Mouse (Mus musculus) adrenal gland, adult 8-10 months (tissue): Measurements from ENCODE around the gene Plxnc1. TPM values are rescaled to one million over a fixed set of nuclear protein-coding genes. Genes with fewer than 3 reads are reported as not detected.
A peak's percentile ranks its signal among the peaks of the same experiment; 100 is the strongest.

Source experiments
- DNase-seq: peaks from one replicate; pipeline ENCODE4 v3.0.0; 2022
- total RNA-seq, 4 experiments: library from RNA; stranded (reverse); gene quantifications; 2 replicates each; pipeline ENCODE4 v1.2.4; 2022

Plxnc1 gene
- total RNA-seq, 4 experiments from 2014 or later = 1.5 to 30.4 (median 13.9) TPM

DNA sequence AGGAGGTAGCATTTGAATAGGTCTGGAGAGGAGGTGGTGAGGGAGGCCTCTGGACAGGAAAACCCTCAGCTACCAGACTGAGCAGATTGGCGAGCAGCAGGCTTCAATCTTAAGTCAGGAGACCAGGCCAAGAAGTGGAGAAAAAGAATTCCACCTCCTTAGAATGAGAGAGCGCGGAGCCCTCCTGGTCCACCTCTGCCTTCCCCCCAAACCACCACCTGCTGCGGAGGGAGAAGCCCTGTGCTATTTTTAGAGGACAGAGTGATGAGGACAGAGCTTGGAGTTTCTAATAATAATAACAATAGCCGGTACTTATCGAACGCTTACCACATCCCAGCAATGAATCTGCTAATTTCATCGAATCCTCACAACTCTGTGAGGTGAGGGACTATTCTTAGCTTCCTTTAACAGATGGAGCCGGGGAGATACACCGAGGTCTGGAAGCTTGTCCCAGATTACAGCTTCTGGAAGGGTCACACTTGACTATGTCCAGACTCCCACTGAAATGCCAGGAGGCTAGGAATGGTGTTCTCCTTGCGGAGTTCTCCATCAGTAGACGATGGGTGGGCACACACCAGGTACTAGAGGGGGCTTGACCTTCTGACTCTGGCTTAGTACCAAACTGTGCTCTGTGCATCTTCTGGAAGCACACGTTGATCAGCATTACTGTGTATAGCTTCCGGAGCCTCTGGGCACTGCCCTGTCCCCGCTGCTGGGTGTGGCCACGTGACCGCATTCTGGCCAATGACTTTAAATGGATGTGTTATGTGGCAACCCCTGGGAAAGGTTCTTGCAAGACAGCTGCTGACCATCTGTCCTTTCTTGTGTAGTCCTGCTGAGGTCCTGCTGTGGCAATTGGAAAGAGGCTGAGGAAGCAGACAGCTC, 125.6 kb downstream of the Plxnc1 start:
- DNase-seq = no peak

- no peak for DNase-seq
Measured at GRCm38 (mm10) chr10:94818127-94818526, 126.5 kb downstream of the Plxnc1 start.

DNA sequence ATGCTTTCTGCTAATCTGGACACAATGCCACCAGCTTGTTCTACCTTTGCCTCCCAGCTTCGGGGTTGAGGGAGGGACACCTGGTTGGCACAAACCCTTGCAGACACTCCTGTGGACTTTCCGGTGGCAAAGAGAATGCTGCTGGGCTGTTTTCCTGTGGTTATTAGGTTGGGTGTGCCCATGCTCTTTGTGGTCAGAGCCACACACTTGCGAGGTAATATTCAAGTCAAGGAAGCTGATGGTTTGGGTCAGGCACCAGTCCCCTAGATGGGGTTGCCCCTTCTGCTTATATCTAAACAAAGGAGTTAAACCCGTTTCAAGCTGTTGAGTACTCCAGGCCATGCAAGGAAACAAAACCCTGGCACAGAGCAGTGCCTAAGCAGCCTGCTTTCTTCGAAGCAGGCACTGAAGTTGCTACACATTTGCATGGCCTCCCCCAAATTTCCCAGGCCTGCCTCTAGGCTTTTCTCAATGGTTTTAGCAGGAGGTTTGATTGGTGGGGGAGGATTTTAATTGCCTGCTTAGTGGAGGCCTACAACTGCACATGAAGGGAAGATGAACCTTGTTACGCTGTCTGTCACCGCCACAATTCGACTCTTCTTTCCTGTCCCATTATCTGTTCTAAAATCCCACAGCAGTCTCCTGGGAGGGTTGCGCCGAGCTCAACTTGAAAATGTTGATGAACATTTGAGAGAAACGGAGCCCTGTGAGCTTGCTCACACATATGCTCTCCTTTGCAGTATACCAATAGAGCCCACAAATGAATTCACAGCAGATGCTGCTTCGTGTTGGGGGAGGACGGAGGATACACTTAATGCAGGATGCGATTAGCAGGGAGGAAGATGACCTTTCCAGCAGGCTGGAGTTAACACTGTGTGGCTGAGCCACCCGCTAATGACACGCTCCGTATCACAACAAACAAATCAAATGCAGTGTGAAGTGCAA, 132.5 kb downstream of the Plxnc1 start:
- DNase-seq = no peak

DNA sequence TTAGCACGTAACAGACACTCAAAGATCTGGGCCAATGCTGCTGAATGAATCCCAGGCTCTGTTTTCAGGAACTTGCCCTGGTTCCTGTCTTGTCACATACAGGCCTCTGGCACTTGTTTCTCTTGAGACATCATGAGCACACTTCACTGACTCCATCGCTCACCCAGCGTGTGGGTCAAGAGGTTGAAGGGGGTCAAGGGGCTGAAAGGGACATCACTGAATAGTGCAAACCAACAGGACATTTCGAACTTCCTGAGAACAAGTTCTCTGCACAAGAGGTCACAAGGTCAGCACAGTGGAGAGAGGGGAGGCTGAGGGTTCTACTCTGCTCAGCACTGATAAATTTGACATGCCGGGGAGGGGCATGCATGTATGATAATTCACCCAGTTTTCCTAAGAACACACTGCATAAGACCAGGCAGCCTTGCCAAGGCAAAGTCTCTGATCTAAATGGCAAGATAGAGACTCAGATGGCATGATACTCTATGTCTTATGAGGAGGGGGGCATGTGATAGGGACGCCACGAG, 134.6 kb downstream of the Plxnc1 start:
- no peak for DNase-seq

DNA sequence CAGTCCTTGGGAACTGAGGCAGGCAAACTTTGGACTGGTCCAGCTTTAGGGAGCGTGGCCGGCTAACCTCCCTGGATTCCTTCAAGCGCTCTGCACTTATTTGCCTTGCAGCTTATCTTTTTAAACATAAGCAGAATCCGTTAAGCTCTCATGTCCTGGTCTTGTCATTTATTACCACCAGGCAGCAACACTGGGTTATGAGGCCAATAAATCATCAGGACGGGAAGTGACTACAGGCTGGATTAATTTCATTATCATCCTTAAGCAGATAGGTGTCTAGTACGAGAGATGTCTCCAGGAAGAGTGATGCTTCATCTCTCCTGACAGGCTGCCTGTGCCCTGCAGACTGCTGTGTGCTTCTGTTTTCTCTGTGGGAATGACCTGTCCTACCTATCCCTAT, 136.4 kb downstream of the Plxnc1 start:
- no peak for DNase-seq

- no peak for DNase-seq
Measured at GRCm38 (mm10) chr10:94807323-94807722, 137.3 kb downstream of the Plxnc1 start.

GRCm38 (mm10) chr10:94804909-94805220, 139.8 kb downstream of the Plxnc1 start:
- no peak for DNase-seq

- no peak for DNase-seq
Measured at GRCm38 (mm10) chr10:94804029-94804908, 140.4 kb downstream of the Plxnc1 start.

DNA sequence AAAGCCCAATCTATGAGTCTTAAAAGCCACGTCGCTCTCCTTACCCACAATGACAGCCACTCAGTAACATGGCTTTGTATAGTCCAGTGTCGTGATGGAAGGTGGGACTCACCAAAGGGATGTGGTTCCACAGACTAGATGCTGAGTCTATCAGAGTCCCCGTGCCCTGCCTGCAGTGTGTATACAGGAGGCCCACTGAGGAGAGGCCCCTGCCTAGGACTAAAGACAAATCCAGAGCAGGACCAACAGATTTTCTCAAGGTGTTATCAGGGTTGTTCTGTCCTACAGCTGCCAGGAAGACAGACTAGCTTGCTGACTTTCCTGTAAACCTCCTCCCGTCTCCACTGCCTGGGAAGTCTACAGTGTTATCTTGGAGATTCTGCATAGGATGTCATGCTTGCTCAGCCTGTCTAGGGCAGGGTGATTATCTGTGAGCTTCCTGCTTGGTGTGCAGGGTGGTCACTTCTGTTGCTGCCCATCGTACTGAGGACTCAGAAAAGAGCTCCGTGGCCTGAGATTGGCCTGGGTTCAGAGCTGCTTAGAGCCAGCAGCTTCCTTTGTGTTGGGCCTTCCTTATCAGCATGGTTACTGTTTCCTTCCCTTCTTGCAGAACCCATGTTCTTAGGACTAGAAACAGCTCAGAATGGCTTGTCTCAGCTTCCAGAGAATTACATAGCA, 143.8 kb downstream of the Plxnc1 start:
- no peak for DNase-seq

DNA sequence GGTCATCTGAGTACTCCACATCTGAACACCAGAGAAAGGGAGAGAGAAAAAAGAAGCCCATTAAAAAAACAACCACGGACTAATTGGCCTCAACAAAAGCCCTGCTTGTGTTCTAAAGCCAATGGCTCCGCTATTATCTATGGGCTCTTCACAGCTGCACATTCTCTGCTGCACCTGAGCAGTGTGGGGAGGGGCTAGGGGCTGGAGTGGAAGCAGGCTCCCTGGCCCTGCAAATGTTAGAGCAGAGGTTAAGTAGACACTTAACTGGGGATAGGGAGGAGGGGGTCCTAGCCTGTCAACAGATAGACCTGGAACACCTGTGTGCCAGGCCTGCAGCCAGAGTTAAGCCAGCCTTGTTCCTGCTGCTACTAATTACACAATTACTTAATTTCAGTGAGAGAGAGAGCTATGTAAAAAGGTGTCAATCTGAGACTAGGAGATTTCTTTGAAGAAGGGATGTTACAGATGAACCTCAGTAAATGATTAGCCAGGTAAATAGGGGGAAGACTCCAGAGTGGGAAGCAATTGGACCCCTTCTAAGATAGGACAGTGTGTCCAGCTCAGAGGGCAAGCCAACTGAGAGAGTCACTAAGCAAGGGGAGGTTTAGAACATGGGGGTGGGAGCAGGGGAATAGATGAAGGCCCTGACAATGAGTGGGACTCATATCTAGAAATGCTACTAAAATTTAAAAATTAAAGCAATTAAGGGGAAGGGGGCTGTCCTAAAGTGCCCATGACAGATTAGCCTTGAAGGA, 145.0 kb downstream of the Plxnc1 start:
- DNase-seq = no peak

DNA sequence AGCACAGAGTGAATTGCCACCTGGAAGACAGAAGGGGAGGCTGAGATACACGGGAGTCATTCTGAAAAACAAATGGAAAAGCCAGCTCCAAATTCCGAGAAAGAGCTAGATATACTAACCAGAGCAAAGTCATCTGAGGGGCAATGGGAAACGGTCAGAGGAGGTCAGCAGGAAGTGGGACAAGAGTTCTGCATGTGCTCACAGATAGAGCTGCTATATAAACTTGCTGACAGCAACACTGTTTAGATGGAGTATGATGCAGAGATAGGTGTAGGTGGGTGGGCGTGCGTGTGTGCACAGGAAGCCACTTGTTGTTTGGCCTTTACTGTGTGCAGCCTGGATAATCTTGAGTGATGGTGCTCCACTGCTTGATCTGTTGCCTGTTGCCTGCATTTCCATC, 146.5 kb downstream of the Plxnc1 start:
- DNase-seq = no peak

DNA sequence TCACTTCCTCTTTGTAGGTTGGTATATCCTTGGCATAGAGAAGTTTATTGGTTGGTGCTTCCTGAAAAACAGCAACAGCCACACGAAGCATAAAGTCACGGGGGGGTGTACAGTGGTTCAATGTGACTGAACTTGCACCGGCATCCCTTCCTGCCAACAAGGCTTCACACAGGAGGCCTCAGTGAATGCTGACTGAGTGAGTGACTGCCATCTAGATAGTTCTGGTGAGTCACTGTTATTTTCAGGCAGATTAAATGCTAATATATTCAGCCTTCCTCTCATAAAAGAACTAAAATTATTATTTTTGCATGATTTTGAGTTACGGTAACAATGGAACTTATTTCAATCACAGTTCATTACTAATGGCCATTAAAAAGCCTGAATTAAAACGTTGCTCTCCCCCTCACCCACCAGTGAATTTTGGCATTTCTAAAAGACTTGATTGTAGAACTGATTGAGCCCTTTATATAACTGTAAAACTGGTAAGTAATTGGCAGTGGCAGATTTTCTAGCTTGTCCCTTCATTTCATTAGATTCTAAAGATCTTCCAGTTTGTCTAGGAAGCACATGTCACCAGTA, 149.9 kb downstream of the Plxnc1 start:
- no peak for DNase-seq

GRCm38 (mm10) chr10:94793914-94794313, 150.7 kb downstream of the Plxnc1 start:
- DNase-seq = no peak

- DNase-seq = peak; percentile 54
Measured at GRCm38 (mm10) chr10:94789205-94789604, 155.4 kb downstream of the Plxnc1 start.

- no peak for DNase-seq
Measured at GRCm38 (mm10) chr10:94780618-94781262, 163.9 kb downstream of the Plxnc1 start.

DNA sequence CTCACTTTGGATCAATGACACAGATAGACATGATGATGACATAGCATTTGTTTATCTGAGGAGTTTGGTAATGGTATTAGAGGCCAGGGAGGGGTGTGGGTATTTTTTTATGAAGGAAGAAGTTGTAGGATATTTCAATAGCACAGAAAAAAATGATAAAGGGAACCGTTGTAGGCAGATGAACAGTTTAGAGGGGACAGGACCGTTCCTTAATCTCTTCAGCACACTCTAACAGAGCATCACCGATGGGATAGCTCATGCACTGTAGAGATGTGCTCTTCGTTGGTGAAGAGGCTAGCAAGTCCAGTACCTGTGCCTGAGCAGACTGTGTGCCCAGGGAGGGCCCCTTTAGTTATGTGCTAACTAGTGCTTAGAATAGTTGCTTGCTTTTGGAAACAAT, 165.3 kb downstream of the Plxnc1 start:
- no peak for DNase-seq

DNA sequence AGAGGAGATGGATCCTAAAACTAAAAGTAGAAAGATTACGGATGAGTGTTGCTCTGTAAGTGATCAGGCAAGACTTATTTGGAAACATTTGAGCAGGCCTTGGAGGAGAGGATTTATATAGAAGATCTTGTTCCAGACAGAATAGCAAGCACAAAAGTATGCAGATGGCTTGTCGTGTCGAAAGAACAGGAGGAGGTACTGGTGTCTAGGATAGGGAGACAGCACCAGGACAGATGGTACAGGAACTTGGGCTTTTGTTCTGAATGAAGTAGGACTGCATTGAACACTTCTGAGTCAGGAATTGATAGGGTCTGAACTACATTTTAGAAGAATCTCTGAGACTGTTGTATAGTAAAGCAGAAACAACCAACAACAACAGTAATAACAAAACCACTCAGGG, 167.1 kb downstream of the Plxnc1 start:
- DNase-seq = no peak

DNA sequence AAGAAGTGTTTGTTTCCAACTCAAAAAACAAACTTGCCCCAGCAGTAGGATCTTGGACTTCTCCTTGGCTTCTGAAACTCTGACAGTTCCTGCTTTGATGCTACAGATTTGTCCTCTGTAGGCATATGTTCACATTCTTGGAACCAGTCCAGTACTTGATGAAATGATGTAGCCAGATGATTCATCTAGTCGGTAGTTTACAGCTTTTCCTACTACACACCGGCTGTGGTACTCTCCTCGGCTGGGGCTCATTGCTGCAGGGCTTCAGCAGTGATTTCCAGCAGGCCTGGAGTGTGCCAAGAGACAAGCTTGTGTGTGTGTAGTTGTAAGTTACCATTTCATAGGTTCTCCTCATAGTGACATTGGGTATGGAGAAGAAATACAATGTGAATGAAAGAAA, 173.1 kb downstream of the Plxnc1 start:
- no peak for DNase-seq

DNA sequence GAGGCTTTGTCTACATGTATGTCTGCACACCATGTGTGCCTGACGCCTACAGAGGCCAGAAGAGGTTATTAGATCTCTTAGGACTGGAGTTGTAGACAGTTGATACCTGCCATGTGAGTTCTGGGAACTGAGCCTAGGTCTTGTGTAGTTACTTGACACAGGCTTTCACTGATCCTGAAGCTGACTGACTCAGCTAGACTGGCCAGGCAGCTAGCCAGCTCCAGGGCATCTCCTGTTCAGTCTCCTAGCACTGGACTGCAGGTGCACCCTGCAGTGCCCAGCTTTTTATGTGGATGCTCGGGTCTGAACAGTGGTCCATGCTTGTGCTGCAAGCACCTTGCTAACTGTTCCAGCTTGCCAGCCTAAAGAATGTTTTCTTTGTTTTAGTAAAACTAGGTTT, 197.6 kb downstream of the Plxnc1 start:
- DNase-seq = no peak

GRCm38 (mm10) chr10:94741459-94741858, 203.2 kb downstream of the Plxnc1 start:
- DNase-seq = no peak
